Mouse (Mus musculus) adrenal gland, adult 2 months (tissue): Measurements from ENCODE around the gene St6galnac6. TPM values are rescaled to one million over a fixed set of nuclear protein-coding genes. Genes with fewer than 3 reads are reported as not detected.

ENCODE experiments used
- DNase-seq: peaks from one replicate; pipeline ENCODE4 v3.0.0; 2021
- polyA plus RNA-seq: library from polyadenylated mRNA; depleted of rRNA; stranded (reverse); fragments of >200 nt; gene quantifications from 2 replicates; pipeline ENCODE4 v1.2.3, GENCODE M21; 2012
- total RNA-seq, 2 experiments: library from RNA; stranded (reverse); gene quantifications; 2 replicates each; pipeline ENCODE4 v1.2.3; 2021

Gene St6galnac6
- total and polyA plus RNA-seq, 3 experiments, result 55.2 to 122 (median 55.6) TPM

- DNase-seq, result peak; percentile 17
Observed at GRCm38 (mm10) chr2:32640550-32641051, 41.1 kb downstream of the St6galnac6 start.

- DNase-seq, result no peak
Observed at GRCm38 (mm10) chr2:32641810-32642209, 42.3 kb downstream of the St6galnac6 start.

- DNase-seq, result no peak
Observed at GRCm38 (mm10) chr2:32642813-32643212, 43.3 kb downstream of the St6galnac6 start.

- no peak for DNase-seq
Observed at GRCm38 (mm10) chr2:32644083-32644482, 44.6 kb downstream of the St6galnac6 start.

GRCm38 (mm10) chr2:32644799-32645475 is 45.4 kb downstream of the St6galnac6 start:
- no peak for DNase-seq

- DNase-seq, result no peak
Observed at GRCm38 (mm10) chr2:32645647-32646046, 46.1 kb downstream of the St6galnac6 start.

- peak; percentile 82 for DNase-seq
Observed at GRCm38 (mm10) chr2:32646379-32647056, 47.0 kb downstream of the St6galnac6 start, which contains the start of gene Eng. TSS of gene Eng (plus strand) at chr2:32646595.

- no peak for DNase-seq
Observed at GRCm38 (mm10) chr2:32647366-32647765, 47.9 kb downstream of the St6galnac6 start.

- no peak for DNase-seq
Observed at GRCm38 (mm10) chr2:32653764-32654163, 54.3 kb downstream of the St6galnac6 start.

- DNase-seq, result peak; percentile 42
Observed at GRCm38 (mm10) chr2:32654743-32655393, 55.4 kb downstream of the St6galnac6 start.

- no peak for DNase-seq
Observed at GRCm38 (mm10) chr2:32655394-32655744, 55.9 kb downstream of the St6galnac6 start.

GRCm38 (mm10) chr2:32655826-32656225 is 56.3 kb downstream of the St6galnac6 start:
- DNase-seq, result peak; percentile 83

GRCm38 (mm10) chr2:32658873-32659272 is 59.4 kb downstream of the St6galnac6 start:
- DNase-seq, result no peak

- DNase-seq, result peak; percentile 77
Observed at GRCm38 (mm10) chr2:32661509-32662107, 62.1 kb downstream of the St6galnac6 start.

GRCm38 (mm10) chr2:32662291-32662690 is 62.8 kb downstream of the St6galnac6 start:
- DNase-seq, result no peak

GRCm38 (mm10) chr2:32665345-32665744 is 65.8 kb downstream of the St6galnac6 start:
- no peak for DNase-seq

- no peak for DNase-seq
Observed at GRCm38 (mm10) chr2:32665853-32666252, 66.3 kb downstream of the St6galnac6 start.

GRCm38 (mm10) chr2:32667775-32668174 is 68.3 kb downstream of the St6galnac6 start:
- DNase-seq, result no peak

- no peak for DNase-seq
Observed at GRCm38 (mm10) chr2:32668176-32668575, 68.7 kb downstream of the St6galnac6 start.

GRCm38 (mm10) chr2:32669876-32670275 is 70.4 kb downstream of the St6galnac6 start:
- DNase-seq, result no peak
